Mouse (Mus musculus): ENCODE results near the gene Wap. TPM values are rescaled to one million over a fixed set of nuclear protein-coding genes. Genes with fewer than 3 reads are reported as not detected.
A peak's percentile ranks its signal among the peaks of the same experiment; 100 is the strongest.
"Not testable (repeated sequence)": the region's sequence is repeated elsewhere in the genome, so short reads cannot be mapped to it uniquely, and the experiment has no call there.

Wap gene
- total RNA-seq (2021): not detected

GRCm38 (mm10) chr11:6638537-6638936 lies at the start of gene Wap:
Gene Wap (minus strand): TSS chr11:6638637.
- no peak for DNase-seq (ENCODE audit: low spot score)
- intact Hi-C loops (cut with DNase I): no loop called here

- intact Hi-C loops (cut with DNase I): no loop called here
- DNase-seq (ENCODE audit: low spot score): no peak
Measured at GRCm38 (mm10) chr11:6684741-6685140, 46.3 kb upstream of the Wap start.

- peak; percentile 37 for DNase-seq (ENCODE audit: low spot score)
- intact Hi-C loops (cut with DNase I): no loop called here
Measured at GRCm38 (mm10) chr11:6680397-6680818, 42.0 kb upstream of the Wap start.

GRCm38 (mm10) chr11:6679694-6680396 lies 41.4 kb upstream of the Wap start:
- intact Hi-C loops (cut with DNase I): loop anchor here (5.0 kb wide), 1 partner anchor 87 kb away; no protein-coding TSS in a partner anchor
- no peak for DNase-seq (ENCODE audit: low spot score)

- intact Hi-C loops (cut with DNase I): loop anchor here (5.0 kb wide), 1 partner anchor 90 kb away; no protein-coding TSS in a partner anchor
- DNase-seq (ENCODE audit: low spot score): no peak
Measured at GRCm38 (mm10) chr11:6677530-6677929, 39.1 kb upstream of the Wap start.

GRCm38 (mm10) chr11:6676641-6677040 lies 38.2 kb upstream of the Wap start:
- intact Hi-C loops (cut with DNase I): loop anchor here (5.0 kb wide), 1 partner anchor 91 kb away; no protein-coding TSS in a partner anchor
- no peak for DNase-seq (ENCODE audit: low spot score)

- DNase-seq (ENCODE audit: low spot score): peak; percentile 36
- intact Hi-C loops (cut with DNase I): loop anchor here (5.0 kb wide), 1 partner anchor 92 kb away; no protein-coding TSS in a partner anchor
Measured at GRCm38 (mm10) chr11:6675402-6675801, 37.0 kb upstream of the Wap start.

- no peak for DNase-seq (ENCODE audit: low spot score)
- intact Hi-C loops (cut with DNase I): loop anchor here (5.0 kb wide), 1 partner anchor 93 kb away; no protein-coding TSS in a partner anchor
Measured at GRCm38 (mm10) chr11:6674701-6675100, 36.3 kb upstream of the Wap start.

GRCm38 (mm10) chr11:6670826-6671225 lies 32.4 kb upstream of the Wap start:
- DNase-seq (ENCODE audit: low spot score): no peak

GRCm38 (mm10) chr11:6670044-6670443 lies 31.6 kb upstream of the Wap start:
- DNase-seq (ENCODE audit: low spot score): no peak

More at GRCm38 (mm10) chr11:6670826-6671225, 32.4 kb upstream of the Wap start:
- intact Hi-C loops (cut with DNase I): no loop called here

GRCm38 (mm10) chr11:6669041-6669440 lies 30.6 kb upstream of the Wap start:
- DNase-seq (ENCODE audit: low spot score): no peak
- intact Hi-C loops (cut with DNase I): no loop called here

More at GRCm38 (mm10) chr11:6670044-6670443, 31.6 kb upstream of the Wap start:
- intact Hi-C loops (cut with DNase I): no loop called here

GRCm38 (mm10) chr11:6666634-6667033 lies 28.2 kb upstream of the Wap start:
- intact Hi-C loops (cut with DNase I): no loop called here
- no peak for DNase-seq (ENCODE audit: low spot score)

GRCm38 (mm10) chr11:6661206-6661605 lies 22.8 kb upstream of the Wap start:
- intact Hi-C loops (cut with DNase I): no loop called here

GRCm38 (mm10) chr11:6658271-6658670 lies 19.8 kb upstream of the Wap start, which contains the start of gene Ramp3:
Gene Ramp3 (plus strand): TSS chr11:6658521.
- intact Hi-C loops (cut with DNase I): loop anchor here (10.0 kb wide), 1 partner anchor 47 kb away; no protein-coding TSS in a partner anchor
- DNase-seq (ENCODE audit: low spot score): no peak

More at GRCm38 (mm10) chr11:6661206-6661605, 22.8 kb upstream of the Wap start:
- DNase-seq (ENCODE audit: low spot score): no peak

GRCm38 (mm10) chr11:6654903-6655302 lies 16.5 kb upstream of the Wap start:
- intact Hi-C loops (cut with DNase I): loop anchor here (1.0 to 10.0 kb wide), 3 partner anchors 50 to 484 kb away; no protein-coding TSS in a partner anchor
- DNase-seq (ENCODE audit: low spot score): no peak

GRCm38 (mm10) chr11:6652978-6653377 lies 14.5 kb upstream of the Wap start:
- intact Hi-C loops (cut with DNase I): loop anchor here (10.0 kb wide), 1 partner anchor 52 kb away; no protein-coding TSS in a partner anchor
- DNase-seq (ENCODE audit: low spot score): not testable (repeated sequence)

GRCm38 (mm10) chr11:6650519-6650918 lies 12.1 kb upstream of the Wap start:
- no peak for DNase-seq (ENCODE audit: low spot score)
- intact Hi-C loops (cut with DNase I): loop anchor here (10.0 kb wide), 1 partner anchor 54 kb away; no protein-coding TSS in a partner anchor

GRCm38 (mm10) chr11:6647831-6648724 lies 9.6 kb upstream of the Wap start:
- intact Hi-C loops (cut with DNase I): no loop called here
- no peak for DNase-seq (ENCODE audit: low spot score)

- DNase-seq (ENCODE audit: low spot score): no peak
- intact Hi-C loops (cut with DNase I): no loop called here
Measured at GRCm38 (mm10) chr11:6644566-6644965, 6.1 kb upstream of the Wap start.

GRCm38 (mm10) chr11:6639072-6639471 lies 635 bp upstream of the Wap start:
- no peak for DNase-seq (ENCODE audit: low spot score)
- intact Hi-C loops (cut with DNase I): no loop called here

Measured in heart, postnatal 25 days (tissue).